Mouse (Mus musculus) embryonic facial prominence, embryonic 11.5 days (tissue): ENCODE measurements around the gene Plod2. TPM values are rescaled to one million over a fixed set of nuclear protein-coding genes. Genes with fewer than 3 reads are reported as not detected.

Source experiments
- ATAC-seq: fragments of 200-750 bp; cut with Nextera tagmentation; replicated peaks from 2 replicates; pipeline ENCODE4 v1.8.0; 2017; ENCODE audit warnings: low read depth; ENCODE audit not compliant: insufficient number of reproducible peaks, low FRiP score, low TSS enrichment
- DNase-seq: peaks from one replicate; pipeline ENCODE4 v3.0.0-alpha.2; 2015; ENCODE audit warnings: low spot score
- H3K27ac ChIP-seq: fragments of 300-500 bp; sonication (generic); replicated peaks from 2 replicates; pipeline ENCODE4 v1.5.1; 2014; ENCODE audit warnings: mild to moderate bottlenecking, low read depth, low read length, control low read depth
- H3K27me3 ChIP-seq: fragments of 300-500 bp; sonication (generic); 2 replicates; pipeline ENCODE4 v1.6.1; 2014; ENCODE audit warnings: mild to moderate bottlenecking, low read length, moderate library complexity, mixed read lengths; ENCODE audit not compliant: control insufficient read depth, insufficient read depth
- H3K36me3 ChIP-seq: fragments of 300-500 bp; sonication (generic); replicated peaks from 2 replicates; pipeline ENCODE4 v1.6.1; 2014; ENCODE audit warnings: low read depth, mild to moderate bottlenecking, low read length, moderate library complexity, mixed read lengths; ENCODE audit not compliant: control insufficient read depth, insufficient read depth
- H3K4me1 ChIP-seq: fragments of 300-500 bp; sonication (generic); 2 replicates; pipeline ENCODE4 v1.6.1; 2014; ENCODE audit warnings: low read length, mixed read lengths; ENCODE audit not compliant: control insufficient read depth, insufficient read depth
- H3K4me2 ChIP-seq: fragments of 300-500 bp; sonication (generic); 2 replicates; pipeline ENCODE4 v1.6.1; 2014; ENCODE audit warnings: low read depth, mild to moderate bottlenecking, control low read depth, low read length, moderate library complexity
- H3K4me3 ChIP-seq: fragments of 300-500 bp; sonication (generic); 2 replicates; pipeline ENCODE4 v1.5.1; 2014; ENCODE audit warnings: low read depth, low read length, control low read depth
- H3K9ac ChIP-seq: fragments of 300-500 bp; sonication (generic); replicated peaks from 2 replicates; pipeline ENCODE4 v1.6.1; 2014; ENCODE audit warnings: mild to moderate bottlenecking, control low read depth, low read length
- H3K9me3 ChIP-seq: fragments of 300-500 bp; sonication (generic); replicated peaks from 2 replicates; pipeline ENCODE4 v1.6.1; 2016; ENCODE audit warnings: mild to moderate bottlenecking, low read length, inconsistent platforms, mixed read lengths; ENCODE audit not compliant: control insufficient read depth
- WGBS: fragments of 180-500 bp; shearing (Covaris S2); extraction: QIAGEN DNeasy Blood & Tissue Kit; methylation state at CpG from one replicate; pipeline ENCODE4 v1.1.7; 2014; 5-methylcytosine and 5-hydroxymethylcytosine counted together
- polyA plus RNA-seq: library from polyadenylated mRNA; unstranded; fragments of >200 nt; fragmentation: Nextera tagmentation; extraction: Ambion mirVana; gene quantifications from 2 replicates; pipeline ENCODE4 v1.2.1, GENCODE M21; 2014

Plod2 gene
- polyA plus RNA-seq, 1 experiment from 2014 or later, result 58.1 TPM

DNA sequence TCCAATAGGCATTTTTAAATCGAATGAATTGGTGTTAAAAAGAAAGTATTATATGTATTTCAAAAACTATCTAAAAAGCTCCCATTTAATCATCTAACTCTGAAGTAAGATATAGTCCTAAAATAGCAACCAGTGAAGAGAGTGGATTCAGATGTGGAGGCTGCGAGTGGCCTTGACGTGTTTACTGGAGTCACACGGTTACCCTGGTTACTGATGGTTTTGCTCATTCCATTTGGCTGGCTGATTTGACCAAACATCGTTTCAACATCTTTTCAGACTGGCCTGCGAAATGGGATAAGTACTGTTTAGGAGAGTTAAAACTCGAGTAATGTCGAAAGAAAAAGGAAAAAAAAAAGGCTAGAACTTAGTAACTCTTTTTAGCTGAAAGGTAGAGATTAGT is 71.2 kb downstream of the Plod2 start:
- Histone ChIP-seq H3K4me1 (no peaks in the 10 kb centered on the region), H3K4me3 (no peak overlapping the region), H3K36me3 (no peaks in the 10 kb centered on the region), H3K4me2 (no peak overlapping the region), H3K9me3 (no peaks in the 10 kb centered on the region), H3K27me3 (no peaks in the 10 kb centered on the region), H3K9ac (no peak overlapping the region), H3K27ac (no peak overlapping the region)
- ATAC-seq (no peak), DNase-seq (peak; percentile 13)
- 85% methylated on average over 8 of the region's 8 CpGs for WGBS

DNA sequence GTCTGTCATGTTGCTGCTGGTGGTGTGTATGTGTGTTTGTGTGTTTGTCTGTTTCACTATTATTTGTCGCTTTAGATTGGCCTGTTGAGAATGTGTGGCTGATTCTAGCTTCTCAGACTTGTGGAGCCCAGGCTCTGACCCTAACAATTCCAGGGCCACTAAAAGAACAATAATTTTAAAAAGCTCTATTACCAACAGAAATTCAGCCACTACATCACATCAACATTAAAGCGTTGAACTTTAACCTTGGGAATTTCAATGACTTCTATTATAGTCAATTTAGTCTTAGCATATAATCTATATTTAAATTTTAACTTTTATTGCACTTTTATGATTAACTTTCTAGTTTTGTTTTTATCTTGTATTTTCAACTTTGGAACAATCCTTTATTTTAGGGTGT is 74.4 kb downstream of the Plod2 start:
- no peaks in the 10 kb centered on the region for H3K4me1 ChIP-seq
- 95% methylated on average over 2 of the region's 2 CpGs for WGBS
- no peaks in the 10 kb centered on the region for H3K36me3 ChIP-seq
- DNase-seq (no peak), ATAC-seq (no peak)
- no peak overlapping the region for H3K4me2 ChIP-seq
- H3K27ac ChIP-seq, result no peak overlapping the region
- H3K4me3 ChIP-seq, result no peak overlapping the region
- no peak overlapping the region for H3K9ac ChIP-seq
- no peaks in the 10 kb centered on the region for H3K9me3 ChIP-seq
- H3K27me3 ChIP-seq, result no peaks in the 10 kb centered on the region

DNA sequence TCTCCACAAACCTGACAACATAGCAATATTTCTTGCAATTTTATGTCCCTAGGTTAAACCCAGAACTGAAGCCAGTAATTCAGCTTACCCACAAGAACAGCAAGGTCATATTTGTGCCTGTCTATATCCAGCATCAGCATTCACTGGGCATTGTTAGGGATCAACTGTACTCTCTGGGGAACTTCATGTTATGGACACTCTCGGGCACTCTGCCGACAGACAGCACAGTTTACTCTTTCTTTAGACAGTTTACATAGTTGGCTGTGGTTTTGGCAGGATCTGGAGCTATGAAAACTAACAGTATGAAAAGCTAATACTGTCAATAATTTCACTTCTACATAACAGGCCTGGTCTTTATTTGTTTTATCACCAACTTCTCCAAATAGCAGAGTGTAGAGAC is 75.4 kb downstream of the Plod2 start:
- no peaks in the 10 kb centered on the region for H3K4me1 ChIP-seq
- no peak overlapping the region for H3K4me3 ChIP-seq
- WGBS, result 79% methylated on average over 2 of the region's 2 CpGs
- no peaks in the 10 kb centered on the region for H3K27me3 ChIP-seq
- no peak for DNase-seq
- H3K9ac ChIP-seq, result no peak overlapping the region
- no peak overlapping the region for H3K27ac ChIP-seq
- H3K4me2 ChIP-seq, result no peak overlapping the region
- no peaks in the 10 kb centered on the region for H3K36me3 ChIP-seq
- ATAC-seq, result no peak
- no peaks in the 10 kb centered on the region for H3K9me3 ChIP-seq

DNA sequence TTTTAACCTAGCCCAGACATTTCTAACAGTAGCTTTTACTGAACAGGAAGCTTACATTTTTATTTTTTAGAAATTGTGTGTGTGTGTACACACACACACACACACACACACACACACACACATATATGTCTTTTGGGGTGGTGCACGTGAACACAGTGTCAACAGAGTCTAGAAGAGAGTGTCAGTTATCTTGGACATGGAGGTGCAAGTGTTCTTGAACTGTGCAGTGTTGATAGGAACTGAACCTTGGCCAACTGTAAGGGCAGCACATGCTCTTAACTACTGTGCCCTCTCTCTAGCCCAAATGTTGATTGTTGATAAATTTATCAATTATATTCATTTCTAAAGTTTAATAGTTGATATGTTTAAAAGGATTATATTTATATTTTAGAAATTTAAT is 78.1 kb downstream of the Plod2 start:
- no peak overlapping the region for H3K4me3 ChIP-seq
- no peaks in the 10 kb centered on the region for H3K4me1 ChIP-seq
- no peaks in the 10 kb centered on the region for H3K9me3 ChIP-seq
- no peaks in the 10 kb centered on the region for H3K36me3 ChIP-seq
- ATAC-seq, result no peak
- H3K9ac ChIP-seq, result no peak overlapping the region
- 76% methylated on average over 1 of the region's 1 CpGs for WGBS
- no peaks in the 10 kb centered on the region for H3K27me3 ChIP-seq
- H3K4me2 ChIP-seq, result no peak overlapping the region
- DNase-seq, result no peak
- no peak overlapping the region for H3K27ac ChIP-seq

DNA sequence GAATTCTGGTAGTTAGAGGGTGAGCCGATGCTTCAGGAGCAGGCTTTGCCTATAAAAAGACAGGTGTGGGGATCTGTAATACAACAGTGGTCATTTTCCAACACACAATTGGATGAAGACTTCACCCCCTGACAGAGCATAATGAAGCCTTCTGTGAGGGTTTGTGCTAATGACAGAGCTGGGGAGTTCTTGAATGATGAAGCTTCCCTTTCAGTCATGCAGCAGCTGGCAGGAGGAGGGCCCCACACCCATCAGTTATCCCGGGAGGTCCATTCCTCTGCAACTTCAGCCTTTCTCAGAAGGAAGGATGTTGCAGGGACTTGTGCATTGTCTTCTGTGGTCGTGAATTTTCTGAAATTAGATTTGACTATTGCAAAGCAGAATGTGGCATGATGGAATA is 79.2 kb downstream of the Plod2 start:
- WGBS, result 69% methylated on average over 3 of the region's 3 CpGs
- ATAC-seq, result no peak
- no peak overlapping the region for H3K4me3 ChIP-seq

DNA sequence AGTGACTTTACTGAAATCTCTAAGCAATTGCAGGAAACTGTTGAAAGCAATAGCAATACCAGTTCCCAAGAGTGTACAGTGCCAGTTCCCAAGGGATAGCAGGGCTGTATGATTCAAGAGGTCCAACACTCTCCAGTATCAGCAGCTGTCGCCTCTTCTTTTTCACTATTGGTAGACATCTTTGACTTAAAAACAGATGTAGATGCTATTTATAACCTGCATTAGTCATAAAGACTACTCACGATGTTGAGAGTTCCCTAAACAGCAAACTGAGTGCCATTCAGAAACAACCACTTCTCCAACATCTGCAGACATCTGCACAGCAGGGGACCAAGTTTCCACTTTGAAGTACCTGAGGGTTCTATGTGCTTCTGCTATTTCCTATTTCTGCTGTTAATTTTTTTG is 79.9 kb downstream of the Plod2 start:
- Histone ChIP-seq H3K36me3 (no peaks in the 10 kb centered on the region), H3K4me1 (no peaks in the 10 kb centered on the region), H3K9me3 (no peaks in the 10 kb centered on the region), H3K4me2 (no peak overlapping the region), H3K27ac (no peak overlapping the region), H3K27me3 (no peaks in the 10 kb centered on the region), H3K4me3 (no peak overlapping the region), H3K9ac (no peak overlapping the region)
- ATAC-seq (no peak), DNase-seq (no peak)
- 75% methylated on average over 2 of the region's 2 CpGs for WGBS

More for the DNA sequence above, 79.2 kb downstream of the Plod2 start:
- H3K27ac ChIP-seq, result no peak overlapping the region
- H3K4me1 ChIP-seq, result no peaks in the 10 kb centered on the region
- DNase-seq, result no peak
- no peak overlapping the region for H3K9ac ChIP-seq
- no peaks in the 10 kb centered on the region for H3K36me3 ChIP-seq
- no peak overlapping the region for H3K4me2 ChIP-seq
- no peaks in the 10 kb centered on the region for H3K27me3 ChIP-seq
- H3K9me3 ChIP-seq, result no peaks in the 10 kb centered on the region

DNA sequence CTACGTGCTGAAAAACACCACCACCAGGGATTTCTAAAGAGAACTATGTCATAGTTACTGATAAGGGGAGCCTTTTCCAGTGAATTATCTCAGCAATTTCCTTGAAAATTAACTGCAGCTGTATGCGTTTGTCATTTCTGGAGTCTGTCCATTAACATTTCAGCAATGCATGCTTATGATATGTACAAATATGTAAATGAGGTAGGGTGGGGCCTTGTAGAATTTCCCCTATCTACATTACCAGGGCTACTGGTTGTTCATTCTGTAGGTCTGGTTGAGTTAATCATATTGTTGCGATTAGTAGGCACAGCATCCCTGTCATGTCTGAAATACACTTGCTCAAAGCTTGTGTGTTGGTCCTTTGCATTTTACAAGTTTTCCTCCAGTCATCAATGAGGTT is 92.8 kb downstream of the Plod2 start:
- Histone ChIP-seq H3K4me3 (no peak overlapping the region), H3K9me3 (no peaks in the 10 kb centered on the region), H3K27ac (no peak overlapping the region), H3K4me1 (no peaks in the 10 kb centered on the region), H3K36me3 (no peaks in the 10 kb centered on the region), H3K9ac (no peak overlapping the region), H3K27me3 (no peaks in the 10 kb centered on the region), H3K4me2 (no peak overlapping the region)
- no peak for DNase-seq
- ATAC-seq, result no peak
- WGBS, result 79% methylated on average over 3 of the region's 3 CpGs

DNA sequence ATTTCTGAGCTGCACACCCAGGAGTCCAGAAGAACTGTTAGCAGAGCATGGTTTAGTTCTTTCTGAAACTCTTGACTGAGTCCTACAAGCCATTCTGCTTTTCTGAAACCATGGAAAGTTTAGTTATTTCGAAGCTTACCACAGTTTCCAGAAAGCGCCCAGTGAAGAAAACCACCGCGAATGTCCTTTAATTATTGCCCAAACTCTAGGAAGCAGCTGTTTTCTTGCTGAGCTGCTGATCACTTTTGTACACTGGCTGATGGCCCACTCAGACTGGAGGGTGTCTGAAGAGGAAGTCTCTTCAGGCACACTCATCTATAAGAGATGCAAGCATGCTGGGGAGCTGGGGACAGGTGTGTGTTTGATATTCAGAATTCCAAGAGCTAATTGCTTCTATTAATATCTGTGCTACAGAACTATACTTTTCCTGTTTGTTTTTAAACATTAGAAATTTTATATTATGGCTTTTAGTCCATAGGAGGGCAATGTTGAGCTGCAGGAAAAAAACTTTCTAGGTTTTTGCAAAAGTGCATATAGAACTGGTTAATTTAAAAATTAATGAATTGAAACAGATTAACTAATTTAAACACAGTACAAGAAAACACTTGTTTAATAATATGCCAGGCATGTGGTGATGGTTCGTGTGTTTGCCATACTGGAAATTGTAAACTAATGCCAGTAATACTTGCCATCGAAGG is 97.3 kb downstream of the Plod2 start:
- H3K27me3 ChIP-seq, result no peaks in the 10 kb centered on the region
- ATAC-seq (no peak), DNase-seq (no peak)
- no peak overlapping the region for H3K27ac ChIP-seq
- no peaks in the 10 kb centered on the region for H3K36me3 ChIP-seq
- no peaks in the 10 kb centered on the region for H3K9me3 ChIP-seq
- no peak overlapping the region for H3K4me2 ChIP-seq
- H3K4me3 ChIP-seq, result no peak overlapping the region
- 86% methylated on average over 6 of the region's 6 CpGs for WGBS
- no peak overlapping the region for H3K9ac ChIP-seq
- no peaks in the 10 kb centered on the region for H3K4me1 ChIP-seq
